Mouse (Mus musculus) spleen, postnatal 4 days (tissue): ENCODE data around the gene Tmem198.
A peak's percentile ranks its signal among the peaks of the same experiment; 100 is the strongest.

Experiments
- DNase-seq, 2 experiments: peaks; one replicate each; pipeline ENCODE4 v3.0.0; 2022; ENCODE audit warnings: low spot score in 2 of 2

Tmem198 gene

GRCm38 (mm10) chr1:75516703-75517380 lies 37.5 kb downstream of the Tmem198 start:
- no peak for DNase-seq

GRCm38 (mm10) chr1:75517984-75518383 lies 38.7 kb downstream of the Tmem198 start:
- DNase-seq, result no peak

GRCm38 (mm10) chr1:75518427-75518826 lies 39.1 kb downstream of the Tmem198 start:
- no peak for DNase-seq

GRCm38 (mm10) chr1:75519576-75519975 lies 40.2 kb downstream of the Tmem198 start:
- DNase-seq, result no peak

GRCm38 (mm10) chr1:75521321-75522031 lies 42.1 kb downstream of the Tmem198 start, which contains the start of gene Stk11ip:
TSS of gene Stk11ip (plus strand) at chr1:75521529.
- peak; percentile 87 to 94 for DNase-seq

- DNase-seq, result peak in 1 of 2 experiments; percentile 48
Measured at GRCm38 (mm10) chr1:75524679-75525078, 45.3 kb downstream of the Tmem198 start.

- DNase-seq, result no peak
Measured at GRCm38 (mm10) chr1:75530546-75530945, 51.2 kb downstream of the Tmem198 start.

GRCm38 (mm10) chr1:75532280-75533172 lies 53.2 kb downstream of the Tmem198 start:
- DNase-seq, result peak in 1 of 2 experiments; percentile 54

GRCm38 (mm10) chr1:75533325-75534252 lies 54.3 kb downstream of the Tmem198 start:
- DNase-seq, result peak in 1 of 2 experiments; percentile 49
